Mouse (Mus musculus): ENCODE measurements around the gene Ly6f. TPM values are rescaled to one million over a fixed set of nuclear protein-coding genes. Genes with fewer than 3 reads are reported as not detected.

The Ly6f gene
- polyA plus RNA-seq, 1 experiment = not detected

GRCm38 (mm10) chr15:75320104-75320503, 51.9 kb downstream of the Ly6f start:
- TF ChIP-seq POLR2A (IDR thresholded peaks at IDR 0.05; ENCODE audit: borderline replicate concordance, extremely low read depth, insufficient read depth, insufficient read length, poor library complexity, severe bottlenecking) (no peak), CTCF (IDR thresholded peaks at IDR 0.05; ENCODE audit: borderline replicate concordance, extremely low read depth, insufficient read depth, insufficient read length) (no peak)
- no peak for DNase-seq (ENCODE audit: low read depth)

Other genes starting within 250 kb of the Ly6f start
- 2.6 and 2.9 TPM in 2 replicates for gene Ly6c1, start 219.6 kb upstream of the Ly6f start, polyA plus RNA-seq (2012; rRNA removed)
- 0.22 and 0.23 TPM in 2 replicates for gene Ly6c2, start 156.5 kb upstream of the Ly6f start, polyA plus RNA-seq (2012; rRNA removed)
- not detected in 2 replicates for gene Ly6g, start 113.2 kb upstream of the Ly6f start, polyA plus RNA-seq (2012; rRNA removed)
- gene BC025446, start 52.0 kb upstream of the Ly6f start, polyA plus RNA-seq (2012; rRNA removed) = not detected in 2 replicates

Measured in brain, embryonic 14.5 days (tissue).